Mouse (Mus musculus): ENCODE data around the gene Ptprf. TPM values are rescaled to one million over a fixed set of nuclear protein-coding genes. Genes with fewer than 3 reads are reported as not detected.

Ptprf gene
- polyA plus RNA-seq, 1 experiment from 2014 or later: 72.6 TPM

DNA sequence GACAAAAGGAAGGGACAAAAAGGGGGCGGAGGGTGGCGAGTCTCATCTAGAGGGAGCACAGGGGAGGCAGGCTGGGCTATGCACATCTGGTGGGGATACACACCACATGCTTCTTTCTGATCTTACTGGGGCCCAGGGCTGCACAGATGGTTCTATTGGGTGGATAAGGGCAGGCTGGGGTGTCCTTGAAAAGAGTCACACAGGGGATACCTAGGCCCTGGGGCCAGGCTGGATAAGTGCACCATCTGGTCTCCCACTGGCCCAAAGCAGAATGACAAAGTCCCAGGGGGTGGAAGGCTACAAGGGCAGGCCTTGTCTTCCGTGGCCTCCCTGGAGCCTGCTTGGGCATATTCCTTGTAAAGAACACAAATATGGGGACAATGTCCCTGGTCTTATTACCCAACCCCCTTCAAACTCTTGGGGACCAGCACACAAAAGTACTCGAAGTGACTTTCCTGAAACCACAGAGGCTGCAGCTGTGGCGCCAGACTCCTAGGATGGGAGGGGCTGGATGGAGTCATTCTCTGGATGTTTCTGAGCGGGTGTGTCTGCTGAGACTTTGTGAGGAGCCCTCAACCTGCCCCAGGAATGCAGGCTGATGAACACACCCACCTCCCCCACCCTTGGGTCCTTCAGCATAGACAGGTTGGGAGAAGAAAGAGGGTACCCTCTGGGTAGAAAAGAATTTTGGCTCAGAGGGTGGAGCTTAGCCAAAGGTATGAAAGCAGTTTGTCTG is 62.0 kb downstream of the Ptprf start:
- ATAC-seq (ENCODE audit: low FRiP score, low TSS enrichment): no peak
- Histone ChIP-seq H3K9ac (replicated peaks; ENCODE audit: low read length) (no peak overlapping the region), H3K4me3 (ENCODE audit: low read length) (no peak overlapping the region), H3K36me3 (ENCODE audit: insufficient read depth, low read length) (peaks cover 70% of the 10 kb centered on the region), H3K4me1 (ENCODE audit: insufficient read depth, low read length) (no peaks in the 10 kb centered on the region), H3K4me2 (replicated peaks; ENCODE audit: low read depth, low read length) (no peak overlapping the region), H3K27me3 (ENCODE audit: insufficient read depth, low read length) (no peaks in the 10 kb centered on the region), H3K27ac (ENCODE audit: low read length) (no peak overlapping the region), H3K9me3 (ENCODE audit: low read length) (no peaks in the 10 kb centered on the region)
- WGBS: 84% methylated on average over 6 of the region's 6 CpGs

DNA sequence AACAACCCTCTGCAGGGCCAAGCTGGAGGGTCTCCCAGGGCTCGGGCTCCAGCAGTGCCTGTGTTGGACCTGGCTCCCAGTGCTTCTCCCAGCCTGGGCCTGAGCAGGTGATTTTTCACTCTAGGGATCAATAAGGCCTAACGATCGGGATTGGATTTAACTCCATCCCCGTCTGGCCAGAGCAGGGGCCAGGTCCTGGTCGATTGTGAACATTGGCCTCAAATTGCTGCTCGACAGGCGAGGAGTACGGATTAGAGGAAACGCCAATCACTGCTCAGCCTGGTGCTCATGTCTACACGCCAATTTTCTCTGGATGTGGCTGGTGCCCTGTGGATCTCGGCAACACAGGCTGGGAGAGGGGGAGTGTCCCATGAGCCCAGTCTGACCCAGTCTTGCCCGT is 63.8 kb downstream of the Ptprf start:
- no peaks in the 10 kb centered on the region for H3K4me1 ChIP-seq (ENCODE audit: insufficient read depth, low read length)
- no peak overlapping the region for H3K4me2 ChIP-seq (replicated peaks; ENCODE audit: low read depth, low read length)
- H3K27me3 ChIP-seq (ENCODE audit: insufficient read depth, low read length): no peaks in the 10 kb centered on the region
- peaks cover 86% of the 10 kb centered on the region for H3K36me3 ChIP-seq (ENCODE audit: insufficient read depth, low read length)
- H3K9me3 ChIP-seq (ENCODE audit: low read length): no peaks in the 10 kb centered on the region
- WGBS: 86% methylated on average over 12 of the region's 12 CpGs
- no peak overlapping the region for H3K27ac ChIP-seq (ENCODE audit: low read length)
- ATAC-seq (ENCODE audit: low FRiP score, low TSS enrichment): no peak
- H3K4me3 ChIP-seq (ENCODE audit: low read length): no peak overlapping the region
- H3K9ac ChIP-seq (replicated peaks; ENCODE audit: low read length): no peak overlapping the region

DNA sequence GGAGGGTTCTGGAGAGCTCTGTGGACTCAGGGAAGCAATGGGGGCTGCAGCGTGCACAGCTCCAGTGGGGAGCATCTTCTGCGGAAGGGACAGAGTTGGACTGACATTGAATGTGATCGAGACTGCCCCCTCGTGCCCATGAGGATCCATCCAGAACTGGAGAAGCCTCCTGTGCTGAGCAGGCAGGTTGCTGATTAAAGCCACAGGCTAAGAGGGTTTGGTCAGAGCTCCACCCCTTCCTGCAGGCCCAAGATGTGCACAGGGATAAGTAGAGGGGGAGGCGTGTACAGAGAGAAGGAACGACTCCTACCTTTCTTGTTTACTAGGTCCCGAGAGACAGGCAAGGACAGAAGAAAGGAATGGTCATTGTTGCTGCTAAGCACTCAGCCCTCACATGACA is 69.9 kb downstream of the Ptprf start:
- H3K36me3 ChIP-seq (ENCODE audit: insufficient read depth, low read length): peaks cover 81% of the 10 kb centered on the region
- H3K4me2 ChIP-seq (replicated peaks; ENCODE audit: low read depth, low read length): no peak overlapping the region
- ATAC-seq (ENCODE audit: low FRiP score, low TSS enrichment): no peak
- H3K4me3 ChIP-seq (ENCODE audit: low read length): no peak overlapping the region
- no peaks in the 10 kb centered on the region for H3K27me3 ChIP-seq (ENCODE audit: insufficient read depth, low read length)
- WGBS: 71% methylated on average over 7 of the region's 7 CpGs
- H3K9me3 ChIP-seq (ENCODE audit: low read length): no peaks in the 10 kb centered on the region
- H3K27ac ChIP-seq (ENCODE audit: low read length): no peak overlapping the region
- H3K9ac ChIP-seq (replicated peaks; ENCODE audit: low read length): no peak overlapping the region
- no peaks in the 10 kb centered on the region for H3K4me1 ChIP-seq (ENCODE audit: insufficient read depth, low read length)

DNA sequence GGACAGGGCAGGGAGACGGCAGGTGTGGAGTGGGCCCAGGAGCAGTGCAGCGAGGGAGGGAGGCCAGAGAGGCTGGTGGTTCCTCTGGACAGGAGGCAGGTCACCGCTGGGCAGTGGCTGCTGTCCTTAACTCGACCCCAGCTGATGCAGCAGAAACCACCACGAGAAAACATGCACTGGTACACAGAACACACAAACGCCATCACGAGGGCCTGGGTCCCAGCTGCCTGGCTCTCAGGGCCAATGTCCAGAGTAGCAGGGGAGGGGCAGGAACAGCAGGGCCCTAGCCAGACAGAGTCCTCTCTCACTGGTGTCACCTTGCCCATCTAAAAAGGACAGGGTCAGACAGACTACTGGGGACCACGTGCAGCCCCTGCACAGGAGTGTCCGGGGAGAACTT is 70.4 kb downstream of the Ptprf start:
- Histone ChIP-seq H3K4me2 (replicated peaks; ENCODE audit: low read depth, low read length) (no peak overlapping the region), H3K9ac (replicated peaks; ENCODE audit: low read length) (no peak overlapping the region), H3K9me3 (ENCODE audit: low read length) (no peaks in the 10 kb centered on the region), H3K27me3 (ENCODE audit: insufficient read depth, low read length) (no peaks in the 10 kb centered on the region), H3K36me3 (ENCODE audit: insufficient read depth, low read length) (peaks cover 81% of the 10 kb centered on the region), H3K4me3 (ENCODE audit: low read length) (no peak overlapping the region), H3K4me1 (ENCODE audit: insufficient read depth, low read length) (no peaks in the 10 kb centered on the region), H3K27ac (ENCODE audit: low read length) (no peak overlapping the region)
- 78% methylated on average over 9 of the region's 9 CpGs for WGBS
- peak; percentile 20; the same call in 1 of the 2 replicates for ATAC-seq (ENCODE audit: low FRiP score, low TSS enrichment)

DNA sequence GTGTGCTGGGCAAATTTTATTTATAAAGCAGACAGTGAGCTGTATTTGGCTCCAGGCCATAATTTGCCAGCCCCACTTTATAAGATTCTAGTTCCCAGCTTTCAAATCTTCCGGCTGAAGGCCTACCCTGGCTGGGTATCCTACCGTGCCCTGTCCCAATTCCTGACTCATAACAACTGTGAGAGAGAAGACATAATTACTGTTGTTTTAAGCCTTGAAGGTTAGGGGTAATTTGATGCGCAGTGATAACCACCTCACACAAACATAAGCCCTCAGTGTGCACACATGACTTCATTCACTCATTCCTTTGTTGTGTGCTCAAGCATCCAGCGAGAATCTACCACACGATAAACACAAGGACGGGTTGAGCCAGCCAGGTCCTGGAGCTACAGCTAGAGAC is 71.7 kb downstream of the Ptprf start:
- ATAC-seq (ENCODE audit: low FRiP score, low TSS enrichment): no peak
- H3K36me3 ChIP-seq (ENCODE audit: insufficient read depth, low read length): peaks cover 78% of the 10 kb centered on the region
- no peaks in the 10 kb centered on the region for H3K9me3 ChIP-seq (ENCODE audit: low read length)
- H3K9ac ChIP-seq (replicated peaks; ENCODE audit: low read length): no peak overlapping the region
- H3K27me3 ChIP-seq (ENCODE audit: insufficient read depth, low read length): no peaks in the 10 kb centered on the region
- H3K4me2 ChIP-seq (replicated peaks; ENCODE audit: low read depth, low read length): no peak overlapping the region
- 78% methylated on average over 6 of the region's 6 CpGs for WGBS
- no peaks in the 10 kb centered on the region for H3K4me1 ChIP-seq (ENCODE audit: insufficient read depth, low read length)
- no peak overlapping the region for H3K27ac ChIP-seq (ENCODE audit: low read length)
- no peak overlapping the region for H3K4me3 ChIP-seq (ENCODE audit: low read length)

DNA sequence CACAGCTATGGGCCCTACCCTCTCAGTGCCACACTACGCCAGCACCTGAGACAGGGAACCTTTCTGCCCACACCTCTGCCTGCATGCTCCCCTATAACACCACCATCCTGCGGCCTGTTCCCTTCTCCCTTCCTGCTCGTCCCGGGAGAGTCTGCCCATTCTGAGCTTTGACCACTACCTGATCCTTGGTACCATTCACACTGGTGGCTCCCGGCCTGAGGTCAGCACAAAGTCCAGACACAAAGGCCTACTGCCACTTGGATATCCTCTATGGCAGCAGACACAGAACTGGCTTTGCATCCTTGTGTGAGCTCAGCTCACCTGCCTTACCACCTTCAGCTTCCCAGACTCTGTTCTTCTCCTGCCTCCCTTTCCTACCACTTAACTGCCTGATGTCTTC is 72.7 kb downstream of the Ptprf start:
- Histone ChIP-seq H3K4me1 (ENCODE audit: insufficient read depth, low read length) (no peaks in the 10 kb centered on the region), H3K9ac (replicated peaks; ENCODE audit: low read length) (no peak overlapping the region), H3K27ac (ENCODE audit: low read length) (no peak overlapping the region), H3K36me3 (ENCODE audit: insufficient read depth, low read length) (peaks cover 77% of the 10 kb centered on the region), H3K27me3 (ENCODE audit: insufficient read depth, low read length) (no peaks in the 10 kb centered on the region), H3K4me3 (ENCODE audit: low read length) (no peak overlapping the region), H3K4me2 (replicated peaks; ENCODE audit: low read depth, low read length) (no peak overlapping the region), H3K9me3 (ENCODE audit: low read length) (no peaks in the 10 kb centered on the region)
- WGBS: 87% methylated on average over 5 of the region's 5 CpGs
- no peak for ATAC-seq (ENCODE audit: low FRiP score, low TSS enrichment)

DNA sequence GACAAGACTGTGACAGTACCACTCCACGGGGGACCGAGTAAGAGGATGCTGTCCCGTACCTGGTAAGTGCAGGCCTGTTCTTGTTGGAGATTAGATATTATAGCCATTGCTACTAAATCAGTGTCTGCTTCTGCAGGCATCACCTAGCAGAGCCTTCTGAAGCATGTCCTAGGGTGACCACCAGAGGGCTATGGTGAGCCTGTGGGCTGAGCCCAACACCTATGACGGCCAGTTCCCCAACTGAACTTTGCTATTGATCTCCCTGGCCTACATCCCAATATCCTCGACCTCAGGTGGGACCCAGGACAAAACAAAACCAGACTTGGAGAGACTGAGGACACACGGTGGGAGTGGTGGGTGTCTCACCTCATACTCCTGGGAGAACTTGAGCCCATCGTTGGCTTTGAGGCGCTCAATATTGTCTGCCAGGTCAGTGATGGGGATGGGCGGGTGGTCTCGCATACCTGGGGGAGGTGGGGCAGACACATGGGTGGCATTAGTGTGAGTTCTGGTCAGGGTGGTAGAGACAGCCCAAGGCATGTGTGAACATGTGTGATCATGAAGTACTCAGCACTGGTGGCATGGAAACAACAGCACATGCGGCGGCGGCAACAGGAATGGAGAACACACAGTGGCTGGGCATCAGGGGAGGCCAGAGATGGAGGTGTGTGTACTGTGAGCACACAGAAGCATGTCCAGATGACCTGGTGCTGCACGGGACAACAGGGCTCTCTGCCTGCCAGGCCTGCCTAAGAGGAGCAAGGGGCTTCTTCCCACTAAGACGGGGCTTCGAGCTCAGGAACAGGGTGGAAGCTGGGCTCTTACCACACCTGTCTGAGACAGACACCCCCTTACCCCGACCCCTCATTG is 74.2 kb downstream of the Ptprf start:
- Histone ChIP-seq H3K4me3 (ENCODE audit: low read length) (no peak overlapping the region), H3K9me3 (ENCODE audit: low read length) (no peaks in the 10 kb centered on the region), H3K27ac (ENCODE audit: low read length) (no peak overlapping the region), H3K4me1 (ENCODE audit: insufficient read depth, low read length) (no peaks in the 10 kb centered on the region), H3K27me3 (ENCODE audit: insufficient read depth, low read length) (no peaks in the 10 kb centered on the region), H3K4me2 (replicated peaks; ENCODE audit: low read depth, low read length) (no peak overlapping the region), H3K36me3 (ENCODE audit: insufficient read depth, low read length) (peaks cover 80% of the 10 kb centered on the region), H3K9ac (replicated peaks; ENCODE audit: low read length) (no peak overlapping the region)
- WGBS: 79% methylated on average over 17 of the region's 17 CpGs
- ATAC-seq (ENCODE audit: low FRiP score, low TSS enrichment): peak; percentile 21; the same call in 1 of the 2 replicates

DNA sequence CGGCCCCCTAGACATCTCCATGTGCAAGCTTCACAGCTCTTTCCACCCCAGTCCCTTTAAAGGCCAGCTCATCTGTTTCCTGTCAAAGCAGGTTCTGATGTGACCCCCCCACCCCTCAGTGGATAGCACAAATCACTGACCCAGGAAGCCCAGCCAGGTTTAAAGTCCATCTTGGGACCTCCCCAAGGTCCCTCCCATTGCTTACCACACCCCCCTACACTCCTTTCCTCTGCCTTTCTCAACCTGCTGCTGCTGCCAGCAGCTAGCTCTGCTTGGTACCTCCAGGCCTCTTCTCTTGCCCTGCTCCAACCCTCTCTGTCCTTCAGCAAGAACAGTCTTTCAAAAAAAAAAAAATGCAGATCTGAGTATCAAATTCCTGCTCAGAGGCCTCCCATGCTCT is 76.3 kb downstream of the Ptprf start:
- H3K27me3 ChIP-seq (ENCODE audit: insufficient read depth, low read length): no peaks in the 10 kb centered on the region
- no peak overlapping the region for H3K4me2 ChIP-seq (replicated peaks; ENCODE audit: low read depth, low read length)
- no peaks in the 10 kb centered on the region for H3K9me3 ChIP-seq (ENCODE audit: low read length)
- 0 out of 2 replicates have a peak, but pooled peaks have one; percentile 54 for ATAC-seq (ENCODE audit: low FRiP score, low TSS enrichment)
- WGBS: 94% methylated on average over 1 of the region's 1 CpGs
- H3K4me1 ChIP-seq (ENCODE audit: insufficient read depth, low read length): no peaks in the 10 kb centered on the region
- H3K36me3 ChIP-seq (ENCODE audit: insufficient read depth, low read length): peaks cover 81% of the 10 kb centered on the region
- H3K9ac ChIP-seq (replicated peaks; ENCODE audit: low read length): no peak overlapping the region
- H3K27ac ChIP-seq (ENCODE audit: low read length): no peak overlapping the region
- no peak overlapping the region for H3K4me3 ChIP-seq (ENCODE audit: low read length)

DNA sequence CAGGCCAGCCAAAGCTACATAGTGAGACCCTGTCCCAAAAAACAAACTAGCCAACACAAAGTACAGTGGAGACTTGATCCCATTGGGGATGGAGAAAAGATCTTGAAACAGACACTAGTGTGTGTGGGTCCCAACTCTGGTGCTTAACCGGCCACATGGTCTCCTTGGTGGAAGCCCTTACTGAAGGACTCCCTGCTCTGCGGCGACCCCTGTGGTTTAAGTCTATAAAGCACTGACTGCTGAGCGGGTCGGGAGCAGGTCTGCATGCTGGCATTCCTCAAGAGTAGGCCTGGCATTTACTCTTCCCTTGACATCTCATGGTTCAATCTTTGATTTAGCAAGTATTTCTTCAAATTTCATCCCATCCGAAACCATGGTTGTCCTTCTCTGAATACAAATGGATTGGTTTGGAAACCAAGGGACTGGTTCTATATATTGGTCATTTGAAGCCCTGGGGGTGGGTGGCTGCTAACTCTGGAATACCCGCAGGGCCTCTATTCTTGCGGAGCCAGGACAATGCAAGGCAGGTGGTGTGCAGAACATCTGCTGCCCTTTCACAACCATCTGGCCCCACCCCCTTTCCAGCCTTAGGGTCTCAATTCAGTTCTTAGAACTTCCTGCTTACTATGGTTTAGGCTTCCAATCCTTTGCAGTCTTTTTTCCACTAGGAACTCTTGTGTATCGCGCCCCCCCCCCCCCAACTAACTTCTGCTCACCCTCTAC is 84.1 kb downstream of the Ptprf start:
- H3K4me3 ChIP-seq (ENCODE audit: low read length): no peak overlapping the region
- no peak for ATAC-seq (ENCODE audit: low FRiP score, low TSS enrichment)
- 0 out of 2 replicates have a peak, but pooled peaks cover 3% of the 10 kb centered on the region for H3K4me1 ChIP-seq (ENCODE audit: insufficient read depth, low read length)
- WGBS: 75% methylated on average over 10 of the region's 10 CpGs
- H3K4me2 ChIP-seq (replicated peaks; ENCODE audit: low read depth, low read length): no peak overlapping the region
- H3K9me3 ChIP-seq (ENCODE audit: low read length): no peaks in the 10 kb centered on the region
- peaks cover 32% of the 10 kb centered on the region for H3K36me3 ChIP-seq (ENCODE audit: insufficient read depth, low read length)
- H3K27ac ChIP-seq (ENCODE audit: low read length): no peak overlapping the region
- no peak overlapping the region for H3K9ac ChIP-seq (replicated peaks; ENCODE audit: low read length)
- no peaks in the 10 kb centered on the region for H3K27me3 ChIP-seq (ENCODE audit: insufficient read depth, low read length)

Measured in kidney, embryonic 16.5 days (tissue).